Mouse (Mus musculus) ES-E14 (cell line): ENCODE measurements around the gene Ahcy. TPM values are rescaled to one million over a fixed set of nuclear protein-coding genes. Genes with fewer than 3 reads are reported as not detected.

Experiments used
- DNase-seq: peaks from one replicate; pipeline ENCODE4 v3.0.0-alpha.2; 2013; ENCODE audit warnings: low read depth, low spot score
- H3K27ac ChIP-seq: 2 replicates; pipeline ENCODE4 v1.5.1; 2012; ENCODE audit warnings: low read depth, mild to moderate bottlenecking, low read length, moderate library complexity, mixed read lengths; ENCODE audit not compliant: poor library complexity, insufficient read depth, severe bottlenecking
- H3K36me3 ChIP-seq: 2 replicates; pipeline ENCODE4 v1.6.1; 2012; ENCODE audit warnings: mild to moderate bottlenecking, low read length, moderate library complexity, mixed read lengths; ENCODE audit not compliant: control insufficient read depth, poor library complexity, insufficient read depth, severe bottlenecking
- H3K4me1 ChIP-seq, 2 experiments: fragments of 150-350 bp in 1 of 2; sonication (generic) in 1 of 2; 2 replicates each; pipeline ENCODE4 v1.6.1; 2012; ENCODE audit warnings: low read length in 2 of 2, mild to moderate bottlenecking in 1 of 2, mixed read lengths in 1 of 2; ENCODE audit not compliant: control insufficient read depth in 2 of 2, insufficient read depth in 2 of 2, poor library complexity in 1 of 2
- H3K4me3 ChIP-seq, 2 experiments: fragments of 150-350 bp in 1 of 2; sonication (generic) in 1 of 2; 2 replicates each; pipeline ENCODE4 v1.5.1; 2012; ENCODE audit warnings: low read length in 2 of 2, low read depth in 1 of 2, mild to moderate bottlenecking in 1 of 2, mixed read lengths in 1 of 2; ENCODE audit not compliant: insufficient read depth in 1 of 2, poor library complexity in 1 of 2, severe bottlenecking in 1 of 2
- H3K9ac ChIP-seq: 2 replicates; pipeline ENCODE4 v1.6.1; 2012; ENCODE audit warnings: low read depth, mild to moderate bottlenecking, low read length, mixed read lengths; ENCODE audit not compliant: poor library complexity, insufficient read depth, severe bottlenecking
- H3K9me3 ChIP-seq: fragments of 150-350 bp; sonication (generic); 2 replicates; pipeline ENCODE4 v1.6.1; 2012; ENCODE audit warnings: low read depth, mild to moderate bottlenecking, low read length; ENCODE audit not compliant: control insufficient read depth, insufficient read depth
- CHD2 ChIP-seq: IDR thresholded peaks from 2 replicates; pipeline ENCODE4 v1.6.1; 2014; ENCODE audit warnings: mild to moderate bottlenecking, low read depth, low read length, inconsistent platforms
- HCFC1 ChIP-seq: IDR thresholded peaks from 2 replicates; pipeline ENCODE4 v1.6.1; 2012; ENCODE audit warnings: low read length, inconsistent platforms, borderline replicate concordance; ENCODE audit not compliant: insufficient read depth
- MAFK ChIP-seq: IDR thresholded peaks from 2 replicates; pipeline ENCODE4 v1.6.1; 2014; ENCODE audit warnings: mild to moderate bottlenecking, low read depth, low read length, inconsistent platforms; ENCODE audit not compliant: insufficient read depth
- ZC3H11A ChIP-seq: IDR thresholded peaks from 2 replicates; pipeline ENCODE4 v1.6.1; 2012; ENCODE audit warnings: low read depth, mild to moderate bottlenecking, inconsistent platforms, low read length, borderline replicate concordance
- ZNF384 ChIP-seq: IDR thresholded peaks from 2 replicates; pipeline ENCODE4 v1.6.1; 2012; ENCODE audit warnings: low read depth, low read length, inconsistent platforms
- in situ Hi-C, 2 experiments: fragments of 600-800 bp; cut with MboI; formaldehyde crosslinking; loops; one replicate each; pipeline ENCODE4 v1.15.1; 2025; ENCODE audit warnings: low sequenced_read_pairs in 2 of 2, inconsistent platforms in 1 of 2; ENCODE audit not compliant: unreplicated experiment in 2 of 2
- total RNA-seq: library from RNA; depleted of rRNA; stranded (reverse); fragments of 300-350 nt; gene quantifications from 2 replicates; pipeline ENCODE4 v1.2.3, GENCODE M21; 2012

The Ahcy gene
- total RNA-seq, 1 experiment, result 79.6 TPM

DNA sequence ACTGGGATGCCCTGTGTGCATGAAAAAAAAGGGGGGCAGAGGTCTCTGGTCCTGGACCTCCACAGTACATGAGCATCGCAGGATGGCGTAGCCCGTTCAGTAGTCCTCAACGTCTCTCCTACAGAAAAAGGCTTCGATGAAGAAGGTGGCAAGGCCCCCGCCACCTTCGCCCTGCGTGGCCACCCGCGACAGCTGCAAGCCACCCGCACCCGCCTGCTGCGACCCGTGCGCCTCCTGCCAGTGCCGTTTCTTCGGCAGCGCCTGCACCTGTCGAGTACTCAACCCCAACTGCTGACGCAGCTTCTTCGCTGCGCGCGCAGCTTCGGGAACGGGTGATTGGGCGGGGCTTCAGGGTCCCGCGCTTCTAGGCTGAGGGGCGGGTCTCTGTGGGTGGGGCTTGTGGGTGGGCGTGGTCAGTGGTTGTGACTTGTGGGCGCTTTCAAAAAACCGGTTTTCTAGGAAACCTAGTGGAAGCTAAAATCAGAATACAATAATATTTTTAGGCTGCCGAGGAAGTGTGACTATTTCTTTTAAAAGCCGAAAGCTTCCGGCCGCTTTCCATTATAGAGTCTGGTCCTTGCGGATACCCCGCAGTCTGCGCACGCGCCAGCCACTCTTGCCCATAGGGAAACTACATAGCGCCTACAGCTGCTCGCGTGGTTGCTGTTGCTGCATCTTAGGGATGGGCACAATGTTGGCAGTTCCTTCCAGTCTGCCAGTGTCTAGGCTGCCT is 23.6 kb downstream of the Ahcy start:
- Histone ChIP-seq H3K4me1 (peaks cover 0 to 7% of the 10 kb centered on the region in 2 experiments; a peak in 3 of 4 replicates), H3K4me3 (peak overlapping the region; percentile 80), H3K36me3 (no peaks in the 10 kb centered on the region), H3K9me3 (no peaks in the 10 kb centered on the region), H3K27ac (peak overlapping the region; percentile 56), H3K9ac (peak overlapping the region; percentile 87)
- in situ Hi-C loops, result no loop called here
- DNase-seq, result peak; percentile 91
- TF ChIP-seq ZC3H11A (no peak), MAFK (peak; percentile 95), ZNF384 (no peak), CHD2 (no peak), HCFC1 (no peak)

DNA sequence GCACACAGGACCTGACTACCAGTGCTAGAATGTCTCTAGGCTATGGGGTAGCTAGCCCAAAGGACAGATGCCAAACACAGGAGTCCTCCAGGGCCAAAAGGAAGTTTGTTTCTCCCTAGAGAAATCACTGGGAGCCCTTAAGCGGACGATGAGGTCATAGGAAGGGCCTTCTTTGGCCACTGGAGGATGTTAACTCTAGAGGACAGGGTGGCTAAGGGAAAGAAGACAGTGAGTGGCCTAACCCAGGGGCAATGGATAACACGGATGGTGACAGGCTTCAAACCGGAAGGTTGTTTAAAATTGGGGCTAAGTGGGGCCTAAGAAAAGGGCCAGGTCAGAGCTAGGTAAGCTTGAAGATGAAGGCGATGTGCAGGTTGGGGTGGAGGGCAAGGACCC is 24.2 kb downstream of the Ahcy start:
- H3K4me1 ChIP-seq, result peaks cover 0 to 7% of the 10 kb centered on the region in 2 experiments; a peak in 3 of 4 replicates
- H3K4me3 ChIP-seq, result peak overlapping the region; percentile 80
- no peak for DNase-seq
- peak overlapping the region; percentile 56; the same call in 1 of the 2 replicates for H3K27ac ChIP-seq
- no peaks in the 10 kb centered on the region for H3K36me3 ChIP-seq
- H3K9ac ChIP-seq, result peak overlapping the region; percentile 87
- in situ Hi-C loops, result no loop called here
- H3K9me3 ChIP-seq, result no peaks in the 10 kb centered on the region
- TF ChIP-seq CHD2, result no peak
- TF ChIP-seq MAFK, result no peak
- no peak for TF ChIP-seq ZC3H11A
- no peak for TF ChIP-seq HCFC1
- TF ChIP-seq ZNF384, result no peak

DNA sequence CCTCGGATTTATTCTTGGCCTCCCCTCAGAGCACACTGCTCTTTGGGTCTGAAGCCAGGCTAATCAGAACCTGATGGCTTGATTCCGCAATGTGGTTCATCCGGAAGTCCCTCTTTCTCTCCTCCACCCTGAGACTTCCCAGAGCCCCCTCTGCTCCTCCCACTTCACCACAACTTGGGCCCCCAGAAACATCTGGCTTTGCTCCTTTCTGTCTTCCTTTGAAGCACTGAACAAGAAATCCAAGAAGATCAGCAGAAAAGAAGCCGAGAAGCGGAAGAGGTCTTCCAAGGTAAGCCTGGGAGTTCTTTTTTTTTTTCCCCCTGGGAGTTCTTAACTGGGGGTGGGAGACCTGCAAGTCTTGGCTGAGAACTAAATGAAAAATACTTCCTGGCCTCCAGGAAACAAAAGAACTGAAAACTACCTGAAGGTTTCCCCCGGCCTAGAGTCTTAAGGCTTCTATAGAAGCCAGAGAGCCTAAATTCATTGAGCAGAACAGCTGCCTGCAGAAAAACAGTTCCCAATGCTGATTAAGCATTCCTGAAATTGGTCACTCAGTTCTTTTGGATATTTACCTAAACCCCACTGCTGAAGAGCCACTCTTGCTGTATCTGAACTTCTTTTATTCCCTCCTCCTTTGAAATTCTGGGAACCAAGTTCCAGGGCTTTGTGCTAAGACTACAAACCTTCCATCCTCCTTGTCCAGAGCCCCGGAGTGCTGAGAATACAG is 26.7 kb downstream of the Ahcy start:
- DNase-seq, result no peak

DNA sequence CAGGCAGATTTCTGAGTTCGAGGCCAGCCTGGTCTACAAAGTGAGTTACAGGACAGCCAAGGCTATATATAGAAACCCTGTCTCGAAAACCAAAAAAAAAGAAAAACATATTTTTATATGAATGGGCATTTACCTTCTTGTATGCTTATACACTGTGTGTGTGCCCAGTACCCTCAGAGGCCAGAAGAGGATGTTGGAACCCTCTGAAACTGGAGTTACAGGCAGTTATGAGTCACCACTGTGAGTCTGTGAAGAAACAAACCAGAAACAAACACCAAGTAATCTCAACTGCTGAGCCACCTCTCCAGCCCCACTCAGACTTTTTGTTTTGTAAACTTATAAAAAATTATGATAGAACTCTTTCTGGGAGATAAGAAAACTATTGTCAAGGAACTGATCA is 27.5 kb downstream of the Ahcy start:
- no peak for TF ChIP-seq ZNF384
- no peak for TF ChIP-seq MAFK
- no peak for TF ChIP-seq ZC3H11A
- no peak for TF ChIP-seq HCFC1
- no peak for TF ChIP-seq CHD2
- Histone ChIP-seq H3K36me3 (no peaks in the 10 kb centered on the region), H3K4me1 (no peaks in the 10 kb centered on the region; a peak in 1 of 4 replicates), H3K9me3 (no peaks in the 10 kb centered on the region), H3K27ac (no peak overlapping the region), H3K4me3 (no peak overlapping the region), H3K9ac (no peak overlapping the region)
- in situ Hi-C loops, result no loop called here
- no peak for DNase-seq

More for the DNA sequence above, 26.7 kb downstream of the Ahcy start:
- peaks cover 0 to 1% of the 10 kb centered on the region in 2 experiments; a peak in 3 of 4 replicates for H3K4me1 ChIP-seq
- no peaks in the 10 kb centered on the region for H3K9me3 ChIP-seq
- no peak overlapping the region for H3K27ac ChIP-seq
- H3K4me3 ChIP-seq, result no peak overlapping the region
- in situ Hi-C loops, result no loop called here
- H3K9ac ChIP-seq, result no peak overlapping the region
- no peak for TF ChIP-seq CHD2
- no peaks in the 10 kb centered on the region for H3K36me3 ChIP-seq
